Mouse (Mus musculus) hindbrain, embryonic 13.5 days (tissue): ENCODE results near the gene Cryba4. TPM values are rescaled to one million over a fixed set of nuclear protein-coding genes. Genes with fewer than 3 reads are reported as not detected.

Experiments
- ATAC-seq: fragments of 200-750 bp; cut with Nextera tagmentation; 2 replicates; pipeline ENCODE4 v1.8.0; 2017; ENCODE audit warnings: moderate TSS enrichment; ENCODE audit not compliant: low FRiP score
- H3K27ac ChIP-seq: fragments of 300-500 bp; sonication (generic); 2 replicates; pipeline ENCODE4 v1.5.1; 2015; ENCODE audit warnings: inconsistent platforms, mild to moderate bottlenecking, moderate library complexity
- H3K27me3 ChIP-seq: fragments of 300-500 bp; sonication (generic); 2 replicates; pipeline ENCODE4 v1.6.1; 2015; ENCODE audit warnings: mild to moderate bottlenecking, inconsistent platforms
- H3K36me3 ChIP-seq: fragments of 300-500 bp; sonication (generic); 2 replicates; pipeline ENCODE4 v1.6.1; 2015; ENCODE audit warnings: mild to moderate bottlenecking, inconsistent platforms
- H3K4me1 ChIP-seq: fragments of 300-500 bp; sonication (generic); replicated peaks from 2 replicates; pipeline ENCODE4 v1.6.1; 2015; ENCODE audit warnings: inconsistent platforms
- H3K4me2 ChIP-seq: fragments of 300-500 bp; sonication (generic); 2 replicates; pipeline ENCODE4 v1.6.1; 2015; ENCODE audit warnings: inconsistent platforms, mild to moderate bottlenecking, moderate library complexity
- H3K4me3 ChIP-seq: fragments of 300-500 bp; sonication (generic); 2 replicates; pipeline ENCODE4 v1.5.1; 2015; ENCODE audit warnings: mild to moderate bottlenecking, inconsistent platforms
- H3K9ac ChIP-seq: fragments of 300-500 bp; sonication (generic); 2 replicates; pipeline ENCODE4 v1.6.1; 2015; ENCODE audit warnings: mild to moderate bottlenecking, inconsistent platforms
- H3K9me3 ChIP-seq: fragments of 300-500 bp; sonication (generic); 2 replicates; pipeline ENCODE4 v1.6.1; 2016; ENCODE audit warnings: inconsistent platforms
- WGBS: fragments of 180-500 bp; shearing (Covaris S2); methylation state at CpG from one replicate; pipeline ENCODE4 v1.1.7; 2015; 5-methylcytosine and 5-hydroxymethylcytosine counted together
- polyA plus RNA-seq: library from polyadenylated mRNA; unstranded; fragments of >200 nt; fragmentation: Nextera tagmentation; extraction: Ambion mirVana; gene quantifications from 2 replicates; pipeline ENCODE4 v1.2.1, GENCODE M21; 2015

The Cryba4 gene
- polyA plus RNA-seq, 1 experiment from 2014 or later = 3.3 TPM

GRCm38 (mm10) chr5:112275021-112275804, 22.9 kb upstream of the Cryba4 start:
- no peak overlapping the region for H3K27ac ChIP-seq
- WGBS = 59% methylated on average over 4 of the region's 4 CpGs
- H3K4me2 ChIP-seq = peak overlapping the region; percentile 87
- H3K9me3 ChIP-seq = no peaks in the 10 kb centered on the region
- 0 out of 2 replicates have a peak, but pooled peaks cover 7% of the 10 kb centered on the region for H3K27me3 ChIP-seq
- no peak for ATAC-seq
- H3K4me3 ChIP-seq = peak overlapping the region; percentile 53; the same call in 1 of the 2 replicates
- no peaks in the 10 kb centered on the region for H3K36me3 ChIP-seq
- H3K9ac ChIP-seq = 0 out of 2 replicates have a peak overlapping the region, but pooled peaks have one; percentile 24
- H3K4me1 ChIP-seq = peaks cover 55% of the 10 kb centered on the region

GRCm38 (mm10) chr5:112273746-112274463, 21.6 kb upstream of the Cryba4 start:
- no peak overlapping the region for H3K9ac ChIP-seq
- WGBS = 51% methylated on average over 2 of the region's 2 CpGs
- no peak overlapping the region for H3K4me3 ChIP-seq
- H3K9me3 ChIP-seq = no peaks in the 10 kb centered on the region
- no peak for ATAC-seq
- peaks cover 43% of the 10 kb centered on the region for H3K4me1 ChIP-seq
- 0 out of 2 replicates have a peak, but pooled peaks cover 9% of the 10 kb centered on the region for H3K27me3 ChIP-seq
- H3K36me3 ChIP-seq = no peaks in the 10 kb centered on the region
- H3K4me2 ChIP-seq = no peak overlapping the region
- H3K27ac ChIP-seq = no peak overlapping the region

- no peak overlapping the region for H3K4me3 ChIP-seq
- WGBS = 78% methylated on average over 2 of the region's 2 CpGs
- H3K36me3 ChIP-seq = no peaks in the 10 kb centered on the region
- H3K27me3 ChIP-seq = peaks cover 17% of the 10 kb centered on the region; the same call in 1 of the 2 replicates
- no peak for ATAC-seq
- H3K4me2 ChIP-seq = no peak overlapping the region
- H3K9me3 ChIP-seq = no peaks in the 10 kb centered on the region
- H3K27ac ChIP-seq = no peak overlapping the region
- H3K9ac ChIP-seq = no peak overlapping the region
- peaks cover 37% of the 10 kb centered on the region for H3K4me1 ChIP-seq
These were observed 20.6 kb upstream of the Cryba4 start for GRCm38 (mm10) chr5:112272934-112273333.

GRCm38 (mm10) chr5:112270764-112271541, 18.6 kb upstream of the Cryba4 start:
- H3K9ac ChIP-seq = peak overlapping the region; percentile 60
- peaks cover 24% of the 10 kb centered on the region; the same call in 1 of the 2 replicates for H3K27me3 ChIP-seq
- H3K4me1 ChIP-seq = peaks cover 25% of the 10 kb centered on the region
- 21% methylated on average over 24 of the region's 24 CpGs for WGBS
- peak overlapping the region; percentile 73 for H3K27ac ChIP-seq
- peak overlapping the region; percentile 35 for H3K4me2 ChIP-seq
- no peaks in the 10 kb centered on the region for H3K36me3 ChIP-seq
- H3K4me3 ChIP-seq = no peak overlapping the region
- no peaks in the 10 kb centered on the region for H3K9me3 ChIP-seq
- ATAC-seq = peak; percentile 38; the same call in 1 of the 2 replicates

- Histone ChIP-seq H3K4me1 (peaks cover 16% of the 10 kb centered on the region), H3K27ac (no peak overlapping the region), H3K4me2 (no peak overlapping the region), H3K9me3 (no peaks in the 10 kb centered on the region), H3K36me3 (no peaks in the 10 kb centered on the region), H3K27me3 (peaks cover 19% of the 10 kb centered on the region; the same call in 1 of the 2 replicates), H3K4me3 (no peak overlapping the region), H3K9ac (no peak overlapping the region)
- no peak for ATAC-seq
- 65% methylated on average over 9 of the region's 9 CpGs for WGBS
These were observed 13.9 kb upstream of the Cryba4 start for GRCm38 (mm10) chr5:112266011-112266777.

- WGBS = 8% methylated on average over 10 of the region's 10 CpGs
- H3K27me3 ChIP-seq = peaks cover 21% of the 10 kb centered on the region
- no peak for ATAC-seq
- no peak overlapping the region for H3K27ac ChIP-seq
- no peak overlapping the region for H3K4me3 ChIP-seq
- no peaks in the 10 kb centered on the region for H3K9me3 ChIP-seq
- no peak overlapping the region for H3K4me2 ChIP-seq
- peaks cover 9% of the 10 kb centered on the region for H3K4me1 ChIP-seq
- no peak overlapping the region for H3K9ac ChIP-seq
- H3K36me3 ChIP-seq = no peaks in the 10 kb centered on the region
These were observed 13.2 kb upstream of the Cryba4 start for GRCm38 (mm10) chr5:112265515-112265914.

GRCm38 (mm10) chr5:112265110-112265509, 12.8 kb upstream of the Cryba4 start:
- Histone ChIP-seq H3K36me3 (no peaks in the 10 kb centered on the region), H3K27me3 (peaks cover 25% of the 10 kb centered on the region), H3K4me1 (peaks cover 5% of the 10 kb centered on the region), H3K27ac (no peak overlapping the region), H3K9ac (no peak overlapping the region), H3K4me2 (no peak overlapping the region), H3K9me3 (no peaks in the 10 kb centered on the region), H3K4me3 (no peak overlapping the region)
- WGBS = 90% methylated on average over 5 of the region's 5 CpGs
- no peak for ATAC-seq

- Histone ChIP-seq H3K4me3 (no peak overlapping the region), H3K27me3 (peaks cover 24% of the 10 kb centered on the region), H3K27ac (no peak overlapping the region), H3K9ac (no peak overlapping the region), H3K9me3 (no peaks in the 10 kb centered on the region), H3K36me3 (no peaks in the 10 kb centered on the region), H3K4me2 (no peak overlapping the region), H3K4me1 (peaks cover 5% of the 10 kb centered on the region)
- WGBS = 90% methylated on average over 7 of the region's 7 CpGs
- no peak for ATAC-seq
These were observed 11.8 kb upstream of the Cryba4 start for GRCm38 (mm10) chr5:112264099-112264498.

- no peak for ATAC-seq
- H3K4me1 ChIP-seq = peaks cover 15% of the 10 kb centered on the region
- WGBS = 88% methylated on average over 3 of the region's 3 CpGs
- peaks cover 7% of the 10 kb centered on the region; the same call in 1 of the 2 replicates for H3K27me3 ChIP-seq
- H3K27ac ChIP-seq = no peak overlapping the region
- no peak overlapping the region for H3K9ac ChIP-seq
- no peak overlapping the region for H3K4me2 ChIP-seq
- no peaks in the 10 kb centered on the region for H3K36me3 ChIP-seq
- H3K9me3 ChIP-seq = no peaks in the 10 kb centered on the region
- H3K4me3 ChIP-seq = no peak overlapping the region
These were observed 8.5 kb upstream of the Cryba4 start for GRCm38 (mm10) chr5:112260818-112261217.

GRCm38 (mm10) chr5:112259862-112260650, 7.7 kb upstream of the Cryba4 start:
- ATAC-seq = no peak
- WGBS = 91% methylated on average over 16 of the region's 16 CpGs
- Histone ChIP-seq H3K27me3 (peaks cover 7% of the 10 kb centered on the region; the same call in 1 of the 2 replicates), H3K36me3 (no peaks in the 10 kb centered on the region), H3K9me3 (no peaks in the 10 kb centered on the region), H3K4me3 (no peak overlapping the region), H3K9ac (no peak overlapping the region), H3K4me1 (peaks cover 17% of the 10 kb centered on the region), H3K4me2 (no peak overlapping the region), H3K27ac (no peak overlapping the region)

GRCm38 (mm10) chr5:112257896-112258295, 5.6 kb upstream of the Cryba4 start:
- H3K4me2 ChIP-seq = no peak overlapping the region
- no peak overlapping the region for H3K27ac ChIP-seq
- 87% methylated on average over 3 of the region's 3 CpGs for WGBS
- no peak overlapping the region for H3K4me3 ChIP-seq
- no peaks in the 10 kb centered on the region for H3K9me3 ChIP-seq
- H3K27me3 ChIP-seq = peaks cover 7% of the 10 kb centered on the region; the same call in 1 of the 2 replicates
- peaks cover 31% of the 10 kb centered on the region for H3K4me1 ChIP-seq
- no peak overlapping the region for H3K9ac ChIP-seq
- H3K36me3 ChIP-seq = no peaks in the 10 kb centered on the region
- ATAC-seq = no peak
